Mouse (Mus musculus): ENCODE measurements around the gene Myo9a.

The Myo9a gene

GRCm38 (mm10) chr9:59750267-59751065, at the start of gene Myo9a, which contains the start of gene Senp8:
TSS of gene Myo9a (plus strand) at chr9:59750896.
TSS of gene Senp8 (minus strand) at chr9:59750710.
- peak; percentile 100 for DNase-seq

GRCm38 (mm10) chr9:59701094-59701493, 49.6 kb upstream of the Myo9a start:
- DNase-seq, result no peak

GRCm38 (mm10) chr9:59703099-59703498, 47.6 kb upstream of the Myo9a start:
- no peak for DNase-seq

GRCm38 (mm10) chr9:59706850-59707825, 43.6 kb upstream of the Myo9a start:
- no peak for DNase-seq

- DNase-seq, result peak; percentile 84
Measured at GRCm38 (mm10) chr9:59709225-59709624, 41.5 kb upstream of the Myo9a start.

- no peak for DNase-seq
Measured at GRCm38 (mm10) chr9:59716275-59716898, 34.3 kb upstream of the Myo9a start.

- DNase-seq, result peak; percentile 44
Measured at GRCm38 (mm10) chr9:59718237-59718636, 32.5 kb upstream of the Myo9a start.

- DNase-seq, result no peak
Measured at GRCm38 (mm10) chr9:59721144-59721543, 29.6 kb upstream of the Myo9a start.

GRCm38 (mm10) chr9:59723096-59723657, 27.5 kb upstream of the Myo9a start:
- DNase-seq, result peak; percentile 78

- DNase-seq, result peak; percentile 53
Measured at GRCm38 (mm10) chr9:59723791-59724442, 26.8 kb upstream of the Myo9a start.

- DNase-seq, result no peak
Measured at GRCm38 (mm10) chr9:59725515-59725914, 25.2 kb upstream of the Myo9a start.

- DNase-seq, result no peak
Measured at GRCm38 (mm10) chr9:59727569-59728286, 23.0 kb upstream of the Myo9a start.

- no peak for DNase-seq
Measured at GRCm38 (mm10) chr9:59731136-59731535, 19.6 kb upstream of the Myo9a start.

GRCm38 (mm10) chr9:59733075-59733474, 17.6 kb upstream of the Myo9a start:
- no peak for DNase-seq

- DNase-seq, result no peak
Measured at GRCm38 (mm10) chr9:59735394-59735793, 15.3 kb upstream of the Myo9a start.

- no peak for DNase-seq
Measured at GRCm38 (mm10) chr9:59740593-59740992, 10.1 kb upstream of the Myo9a start.

- no peak for DNase-seq
Measured at GRCm38 (mm10) chr9:59743903-59744302, 6.8 kb upstream of the Myo9a start.

- no peak for DNase-seq
Measured at GRCm38 (mm10) chr9:59748387-59748786, 2.3 kb upstream of the Myo9a start.

GRCm38 (mm10) chr9:59748969-59749368, 1.7 kb upstream of the Myo9a start:
- DNase-seq, result peak; percentile 25

GRCm38 (mm10) chr9:59749581-59750265, 973 bp upstream of the Myo9a start:
- no peak for DNase-seq

- DNase-seq, result peak; percentile 90
Measured at GRCm38 (mm10) chr9:59751066-59751581, 428 bp downstream of the Myo9a start.

Measured in lung, postnatal 14 days (tissue).